Mouse (Mus musculus): ENCODE data around the gene Unc45a. TPM values are rescaled to one million over a fixed set of nuclear protein-coding genes. Genes with fewer than 3 reads are reported as not detected.
A peak's percentile ranks its signal among the peaks of the same experiment; 100 is the strongest.
"Not testable (repeated sequence)": the region's sequence is repeated elsewhere in the genome, so short reads cannot be mapped to it uniquely, and the experiment has no call there.

Unc45a gene
- polyA plus RNA-seq, 2 experiments = 36.9 to 62.6 TPM

DNA sequence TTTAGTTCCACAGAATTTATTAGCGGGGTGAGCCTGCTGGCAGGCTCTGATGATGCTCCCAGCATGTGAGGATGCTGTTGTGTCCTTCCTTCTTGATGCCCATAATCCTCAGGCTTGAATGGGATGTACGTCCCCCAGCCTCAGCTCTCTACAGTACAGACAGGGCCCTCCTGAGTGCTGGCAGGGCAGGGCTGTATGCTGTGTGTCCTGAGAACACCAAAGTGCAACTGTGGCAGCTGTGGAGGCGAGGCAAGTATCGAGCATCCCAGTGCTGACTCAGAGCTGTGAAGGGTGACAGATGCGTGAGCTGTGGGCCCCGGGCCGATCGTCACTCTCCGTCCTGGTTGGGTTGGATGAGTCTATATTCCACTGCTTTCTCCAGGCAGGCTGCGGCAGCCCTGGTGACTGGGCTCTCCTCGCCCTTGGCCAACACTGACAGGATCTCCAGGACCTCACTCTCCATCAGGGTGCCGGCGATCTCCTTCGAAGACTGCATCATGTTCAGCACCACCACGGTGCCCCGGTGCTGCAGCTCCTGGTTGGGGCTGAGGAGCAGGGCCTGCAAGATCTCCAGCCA lies 15.4 kb downstream of the Unc45a start:
- Histone ChIP-seq H3K9me3 (ENCODE audit: control insufficient read depth, low read length) (no peaks in the 10 kb centered on the region), H3K27me3 (ENCODE audit: control insufficient read depth, insufficient read depth, low read length) (no peaks in the 10 kb centered on the region), H3K27ac (replicated peaks; ENCODE audit: low read depth, low read length) (no peak overlapping the region; the same call in 1 of the 2 replicates), H3K9ac (ENCODE audit: low read depth, low read length, severe bottlenecking) (no peak overlapping the region), H3K4me3 (replicated peaks; ENCODE audit: low read length) (no peak overlapping the region), H3K4me2 (replicated peaks; ENCODE audit: low read depth, low read length, severe bottlenecking) (no peak overlapping the region), H3K4me1 (ENCODE audit: control insufficient read depth, insufficient read depth, low read length) (peaks cover 8% of the 10 kb centered on the region), H3K36me3 (ENCODE audit: control insufficient read depth, insufficient read depth, low read length) (peaks cover 58% of the 10 kb centered on the region)
- no peak for ATAC-seq (ENCODE audit: low FRiP score, low read depth)
- 96% methylated on average over 16 of the region's 16 CpGs for WGBS
- TF ChIP-seq POLR2A (IDR thresholded peaks at IDR 0.05; ENCODE audit: borderline replicate concordance, extremely low read depth, insufficient read depth, insufficient read length) = no peak
- no peak for DNase-seq (ENCODE audit: low spot score)

DNA sequence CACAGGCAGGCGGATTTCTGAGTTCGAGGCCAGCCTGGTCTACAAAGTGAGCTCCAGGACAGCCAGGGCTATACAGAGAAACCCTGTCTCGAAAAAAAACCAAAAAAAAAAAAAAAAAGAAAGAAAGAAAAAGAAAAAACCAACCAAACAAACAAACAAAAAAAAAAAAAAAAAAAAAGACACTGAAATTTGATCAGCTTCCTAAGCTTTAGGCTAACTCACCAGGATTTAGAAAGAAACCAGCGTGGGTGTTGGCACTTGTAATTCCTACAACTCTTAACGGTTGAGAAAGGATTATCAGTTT lies 16.0 kb downstream of the Unc45a start:
- Histone ChIP-seq H3K36me3 (ENCODE audit: control insufficient read depth, insufficient read depth, low read length) (peaks cover 53% of the 10 kb centered on the region), H3K4me2 (replicated peaks; ENCODE audit: low read depth, low read length, severe bottlenecking) (peak overlapping the region; percentile 89; the same call in 1 of the 2 replicates), H3K4me3 (replicated peaks; ENCODE audit: low read length) (peak overlapping the region; percentile 63; the same call in 1 of the 2 replicates)
- DNase-seq (ENCODE audit: low spot score); H3K9me3 ChIP-seq (ENCODE audit: control insufficient read depth, low read length); H3K27ac ChIP-seq (replicated peaks; ENCODE audit: low read depth, low read length); H3K27me3 ChIP-seq (ENCODE audit: control insufficient read depth, insufficient read depth, low read length); H3K4me1 ChIP-seq (ENCODE audit: control insufficient read depth, insufficient read depth, low read length); ATAC-seq (ENCODE audit: low FRiP score, low read depth); H3K9ac ChIP-seq (ENCODE audit: low read depth, low read length, severe bottlenecking): not testable (repeated sequence)
- WGBS = 37% methylated on average over 4 of the region's 5 CpGs

DNA sequence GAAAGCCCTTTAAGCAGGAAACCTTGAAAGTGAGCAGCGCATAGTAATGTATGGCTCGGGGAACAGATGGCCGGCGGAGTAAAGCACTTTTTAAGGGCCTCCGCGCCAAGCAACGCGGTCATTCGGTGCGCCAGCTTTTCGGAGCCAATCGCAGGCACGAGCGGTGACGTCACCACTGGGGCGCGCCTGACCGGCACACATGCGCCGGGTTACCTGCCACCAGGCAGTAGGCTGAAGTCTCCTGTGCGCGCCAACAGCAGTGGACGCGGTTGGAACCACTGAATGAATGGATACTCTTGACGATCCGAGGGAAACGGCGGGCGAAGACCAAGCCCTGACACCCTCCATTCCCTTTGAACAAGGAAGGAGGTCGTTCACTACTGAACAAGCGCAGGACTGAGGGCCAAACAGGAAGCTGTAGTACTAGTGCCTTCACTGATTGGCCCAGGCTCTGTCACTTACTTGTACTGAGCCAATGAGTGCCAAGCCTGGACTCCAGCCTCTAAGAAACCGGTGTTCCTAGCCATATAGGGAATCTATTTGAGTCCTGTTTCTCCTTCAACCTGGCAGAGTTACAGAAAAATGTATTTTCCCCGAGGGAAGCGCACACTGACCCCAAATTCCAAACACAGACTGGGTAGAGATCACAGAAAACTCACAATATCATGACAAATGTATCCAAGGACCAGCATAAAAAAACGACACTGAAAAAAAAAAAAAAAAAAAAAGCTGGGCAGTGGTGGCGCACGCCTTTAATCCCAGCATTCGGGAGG lies 16.6 kb downstream of the Unc45a start, which contains the start of gene Rccd1:
Rccd1 (minus strand) TSS at position 412 of the 773 bp plus-strand sequence.
- Histone ChIP-seq H3K27ac (replicated peaks; ENCODE audit: low read depth, low read length) (peak within 1 kb of the TSS; percentile 70), H3K36me3 (ENCODE audit: control insufficient read depth, insufficient read depth, low read length) (peaks cover 47% of the 10 kb centered on the region), H3K27me3 (ENCODE audit: control insufficient read depth, insufficient read depth, low read length) (no peaks in the 10 kb centered on the region), H3K4me3 (replicated peaks; ENCODE audit: low read length) (peak within 1 kb of the TSS; percentile 63), H3K4me1 (ENCODE audit: control insufficient read depth, insufficient read depth, low read length) (peaks cover 8% of the 10 kb centered on the region), H3K4me2 (replicated peaks; ENCODE audit: low read depth, low read length, severe bottlenecking) (peak within 1 kb of the TSS; percentile 89), H3K9ac (ENCODE audit: low read depth, low read length, severe bottlenecking) (peak within 1 kb of the TSS; percentile 57), H3K9me3 (ENCODE audit: control insufficient read depth, low read length) (no peaks in the 10 kb centered on the region)
- DNase-seq (ENCODE audit: low spot score) (peak; percentile 99), ATAC-seq (ENCODE audit: low FRiP score, low read depth) (peak; percentile 100)
- 2% methylated on average over 38 of the region's 38 CpGs for whole genome bisulfite sequencing
- peak; percentile 65; the same call in 1 of the 2 replicates for TF ChIP-seq POLR2A (IDR thresholded peaks at IDR 0.05; ENCODE audit: borderline replicate concordance, extremely low read depth, insufficient read depth, insufficient read length)

GRCm38 (mm10) chr7:80323336-80323735 lies 17.5 kb downstream of the Unc45a start:
- peak overlapping the region; percentile 70 for H3K27ac ChIP-seq (replicated peaks; ENCODE audit: low read depth, low read length)
- H3K9ac ChIP-seq (ENCODE audit: low read depth, low read length, severe bottlenecking) = peak overlapping the region; percentile 57
- H3K27me3 ChIP-seq (ENCODE audit: control insufficient read depth, insufficient read depth, low read length) = no peaks in the 10 kb centered on the region
- H3K4me3 ChIP-seq (replicated peaks; ENCODE audit: low read length) = peak overlapping the region; percentile 63
- ATAC-seq (ENCODE audit: low FRiP score, low read depth) = no peak
- TF ChIP-seq POLR2A (IDR thresholded peaks at IDR 0.05; ENCODE audit: borderline replicate concordance, extremely low read depth, insufficient read depth, insufficient read length) = no peak
- peaks cover 43% of the 10 kb centered on the region for H3K36me3 ChIP-seq (ENCODE audit: control insufficient read depth, insufficient read depth, low read length)
- no peaks in the 10 kb centered on the region for H3K9me3 ChIP-seq (ENCODE audit: control insufficient read depth, low read length)
- no peak for DNase-seq (ENCODE audit: low spot score)
- H3K4me2 ChIP-seq (replicated peaks; ENCODE audit: low read depth, low read length, severe bottlenecking) = peak overlapping the region; percentile 89
- WGBS = 13% methylated on average over 8 of the region's 8 CpGs
- H3K4me1 ChIP-seq (ENCODE audit: control insufficient read depth, insufficient read depth, low read length) = peaks cover 8% of the 10 kb centered on the region

- no peak for ATAC-seq (ENCODE audit: low FRiP score, low read depth)
- no peak for TF ChIP-seq POLR2A (IDR thresholded peaks at IDR 0.05; ENCODE audit: borderline replicate concordance, extremely low read depth, insufficient read depth, insufficient read length)
- Histone ChIP-seq H3K4me2 (replicated peaks; ENCODE audit: low read depth, low read length, severe bottlenecking) (no peak overlapping the region), H3K9me3 (ENCODE audit: control insufficient read depth, low read length) (no peaks in the 10 kb centered on the region), H3K4me3 (replicated peaks; ENCODE audit: low read length) (no peak overlapping the region), H3K4me1 (ENCODE audit: control insufficient read depth, insufficient read depth, low read length) (peaks cover 8% of the 10 kb centered on the region), H3K27ac (replicated peaks; ENCODE audit: low read depth, low read length) (no peak overlapping the region), H3K36me3 (ENCODE audit: control insufficient read depth, insufficient read depth, low read length) (peaks cover 38% of the 10 kb centered on the region), H3K9ac (ENCODE audit: low read depth, low read length, severe bottlenecking) (no peak overlapping the region), H3K27me3 (ENCODE audit: control insufficient read depth, insufficient read depth, low read length) (no peaks in the 10 kb centered on the region)
- DNase-seq (ENCODE audit: low spot score) = no peak
- 66% methylated on average over 19 of the region's 19 CpGs for WGBS
These were observed 20.8 kb downstream of the Unc45a start for GRCm38 (mm10) chr7:80319846-80320496.
